Mouse (Mus musculus) T-helper 17 cell (primary cell): ENCODE measurements around the gene Ccdc60.
"Not testable (repeated sequence)": the region's sequence is repeated elsewhere in the genome, so short reads cannot be mapped to it uniquely, and the experiment has no call there.

Experiments
- in situ Hi-C, 2 experiments: fragments of 300-600 bp; cut with MboI, MseI; formaldehyde crosslinking; loops; 1 replicate in 1 of 2; 2 replicates in 1 of 2; pipeline ENCODE4 v1.15.1; 2025; ENCODE audit warnings: high pct_unique_total_duplicates in 2 of 2

The Ccdc60 gene

GRCm38 (mm10) chr5:116288849-116289570 is at the start of gene Ccdc60:
TSS of gene Ccdc60 (minus strand) at chr5:116288985.
- in situ Hi-C loops = no loop called here

GRCm38 (mm10) chr5:116336191-116336590 is 47.4 kb upstream of the Ccdc60 start:
- in situ Hi-C loops = no loop called here

- in situ Hi-C loops = no loop called here
These were observed 40.1 kb upstream of the Ccdc60 start for GRCm38 (mm10) chr5:116328911-116329310.

GRCm38 (mm10) chr5:116323401-116323800 is 34.6 kb upstream of the Ccdc60 start:
- in situ Hi-C loops = no loop called here

GRCm38 (mm10) chr5:116322365-116323027 is 33.7 kb upstream of the Ccdc60 start:
- in situ Hi-C loops = no loop called here

- in situ Hi-C loops = no loop called here
These were observed 24.9 kb upstream of the Ccdc60 start for GRCm38 (mm10) chr5:116313711-116314110.

GRCm38 (mm10) chr5:116312111-116312737 is 23.4 kb upstream of the Ccdc60 start:
- in situ Hi-C loops = no loop called here

GRCm38 (mm10) chr5:116311636-116312035 is 22.9 kb upstream of the Ccdc60 start:
- in situ Hi-C loops = no loop called here

GRCm38 (mm10) chr5:116309383-116309801 is 20.6 kb upstream of the Ccdc60 start:
- in situ Hi-C loops = no loop called here

GRCm38 (mm10) chr5:116305557-116305956 is 16.8 kb upstream of the Ccdc60 start:
- in situ Hi-C loops = no loop called here

- in situ Hi-C loops = not testable (repeated sequence)
These were observed 16.4 kb upstream of the Ccdc60 start for GRCm38 (mm10) chr5:116305146-116305545.

- in situ Hi-C loops = no loop called here
These were observed 12.2 kb upstream of the Ccdc60 start for GRCm38 (mm10) chr5:116300984-116301383.

GRCm38 (mm10) chr5:116293501-116293900 is 4.7 kb upstream of the Ccdc60 start:
- in situ Hi-C loops = no loop called here

GRCm38 (mm10) chr5:116290584-116290983 is 1.8 kb upstream of the Ccdc60 start:
- in situ Hi-C loops = no loop called here

- in situ Hi-C loops = no loop called here
These were observed 1.1 kb upstream of the Ccdc60 start for GRCm38 (mm10) chr5:116289897-116290296.

- in situ Hi-C loops = no loop called here
These were observed 602 bp downstream of the Ccdc60 start for GRCm38 (mm10) chr5:116288183-116288582.

GRCm38 (mm10) chr5:116285532-116286176 is 3.1 kb downstream of the Ccdc60 start:
- in situ Hi-C loops = no loop called here

- in situ Hi-C loops = no loop called here
These were observed 8.3 kb downstream of the Ccdc60 start for GRCm38 (mm10) chr5:116280518-116280917.

- in situ Hi-C loops = no loop called here
These were observed 10.3 kb downstream of the Ccdc60 start for GRCm38 (mm10) chr5:116278436-116278918.

GRCm38 (mm10) chr5:116277951-116278350 is 10.8 kb downstream of the Ccdc60 start:
- in situ Hi-C loops = no loop called here

- in situ Hi-C loops = no loop called here
These were observed 14.0 kb downstream of the Ccdc60 start for GRCm38 (mm10) chr5:116274818-116275217.

- in situ Hi-C loops = no loop called here
These were observed 14.4 kb downstream of the Ccdc60 start for GRCm38 (mm10) chr5:116274365-116274764.
